Mouse (Mus musculus) spleen, postnatal 14 days (tissue): ENCODE measurements around the gene Phb2.
A peak's percentile ranks its signal among the peaks of the same experiment; 100 is the strongest.

Source experiments
- DNase-seq, 2 experiments: peaks; one replicate each; pipeline ENCODE4 v3.0.0; 2021 to 2022; ENCODE audit warnings: low spot score in 2 of 2

The Phb2 gene

GRCm38 (mm10) chr6:124722876-124723473 is 10.8 kb downstream of the Phb2 start:
- no peak for DNase-seq

- no peak for DNase-seq
Measured at GRCm38 (mm10) chr6:124723541-124723940, 11.4 kb downstream of the Phb2 start.

- DNase-seq, result no peak
Measured at GRCm38 (mm10) chr6:124724472-124724871, 12.3 kb downstream of the Phb2 start.

- no peak for DNase-seq
Measured at GRCm38 (mm10) chr6:124728621-124729020, 16.5 kb downstream of the Phb2 start.

- DNase-seq, result no peak
Measured at GRCm38 (mm10) chr6:124729850-124730705, 17.9 kb downstream of the Phb2 start.

GRCm38 (mm10) chr6:124731038-124731437 is 18.9 kb downstream of the Phb2 start:
- no peak for DNase-seq

- peak; percentile 71 to 80 for DNase-seq
Measured at GRCm38 (mm10) chr6:124732476-124733370, 20.6 kb downstream of the Phb2 start.

GRCm38 (mm10) chr6:124734417-124734816 is 22.3 kb downstream of the Phb2 start:
- DNase-seq, result no peak

- DNase-seq, result no peak
Measured at GRCm38 (mm10) chr6:124737040-124737439, 24.9 kb downstream of the Phb2 start.

GRCm38 (mm10) chr6:124738511-124739023 is 26.4 kb downstream of the Phb2 start, which contains the start of gene Ptpn6:
Gene Ptpn6 (minus strand): TSS chr6:124738714.
- DNase-seq, result no peak

GRCm38 (mm10) chr6:124739231-124739796 is 27.2 kb downstream of the Phb2 start:
- no peak for DNase-seq

- peak; percentile 43 to 53 for DNase-seq
Measured at GRCm38 (mm10) chr6:124740211-124740887, 28.2 kb downstream of the Phb2 start.

- peak; percentile 70 to 80 for DNase-seq
Measured at GRCm38 (mm10) chr6:124740888-124741761, 29.0 kb downstream of the Phb2 start, which contains the start of gene Grcc10. Gene Grcc10 (minus strand): TSS chr6:124741374.

- no peak for DNase-seq
Measured at GRCm38 (mm10) chr6:124741842-124742241, 29.7 kb downstream of the Phb2 start.

GRCm38 (mm10) chr6:124742839-124743514 is 30.8 kb downstream of the Phb2 start:
- no peak for DNase-seq

- DNase-seq, result no peak
Measured at GRCm38 (mm10) chr6:124743647-124744046, 31.5 kb downstream of the Phb2 start.

GRCm38 (mm10) chr6:124744755-124745321 is 32.7 kb downstream of the Phb2 start:
- DNase-seq, result no peak

GRCm38 (mm10) chr6:124745490-124746295 is 33.6 kb downstream of the Phb2 start:
- peak; percentile 86 to 94 for DNase-seq
